Mouse (Mus musculus): ENCODE data around the gene Lsg1.

Lsg1 gene

DNA sequence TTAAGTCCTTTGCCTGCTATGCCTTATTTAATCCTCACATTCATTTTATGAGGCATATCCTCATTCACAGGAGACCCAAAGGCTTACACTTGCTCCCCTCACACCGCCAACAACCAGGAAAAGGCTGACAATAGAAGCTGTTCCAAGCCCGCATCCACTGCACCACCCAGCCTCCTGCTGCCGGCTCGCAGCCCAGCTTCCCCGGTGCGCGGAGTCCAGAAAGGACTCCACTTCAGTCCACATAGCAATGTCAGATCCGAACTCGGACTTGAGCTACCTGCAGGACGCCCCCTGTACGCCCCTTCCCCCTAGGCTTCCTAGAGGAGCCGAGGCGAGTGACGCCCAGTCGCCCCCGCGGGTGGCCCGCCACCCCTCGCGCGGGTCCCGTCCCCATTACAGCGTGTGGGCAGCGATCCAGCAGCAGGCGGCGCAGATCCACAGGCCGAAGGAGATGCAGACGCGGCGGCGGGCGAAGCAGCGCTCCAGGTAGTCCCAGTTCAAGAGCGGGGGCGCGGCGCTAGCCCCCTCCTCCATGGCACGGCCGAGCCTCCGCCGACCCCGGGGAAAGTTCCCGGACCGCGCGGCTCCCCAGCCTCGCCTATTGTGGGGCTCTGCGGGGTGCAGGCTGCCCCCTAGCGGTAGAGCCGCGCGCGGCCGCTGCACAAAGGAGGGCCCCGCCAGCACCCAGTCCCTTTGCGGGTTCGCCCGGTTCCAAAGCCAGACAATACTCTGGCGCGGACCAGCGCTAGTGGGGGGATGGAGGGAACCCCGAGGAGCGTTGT lies 37.2 kb downstream of the Lsg1 start:
- DNase-seq, result peak; percentile 83

DNA sequence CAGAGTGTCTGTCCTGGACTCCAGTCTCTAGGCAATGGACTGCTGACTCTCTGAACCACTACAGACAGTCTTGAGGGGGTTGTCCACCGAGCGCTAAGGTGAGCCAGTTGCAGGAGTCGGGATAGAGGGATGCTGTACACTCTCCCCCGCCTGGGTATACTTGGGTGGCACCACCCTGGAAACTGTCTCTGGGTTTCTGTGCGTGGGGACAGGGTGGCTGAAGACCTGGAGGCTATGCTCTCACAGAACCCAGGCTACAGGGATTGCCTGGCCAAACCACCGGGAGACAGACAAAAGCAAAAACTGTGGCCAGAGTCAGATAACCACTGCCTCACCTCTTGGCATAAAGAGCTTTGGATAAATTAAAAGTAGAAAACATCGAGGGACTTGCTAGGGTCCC lies 37.9 kb downstream of the Lsg1 start:
- DNase-seq, result no peak

DNA sequence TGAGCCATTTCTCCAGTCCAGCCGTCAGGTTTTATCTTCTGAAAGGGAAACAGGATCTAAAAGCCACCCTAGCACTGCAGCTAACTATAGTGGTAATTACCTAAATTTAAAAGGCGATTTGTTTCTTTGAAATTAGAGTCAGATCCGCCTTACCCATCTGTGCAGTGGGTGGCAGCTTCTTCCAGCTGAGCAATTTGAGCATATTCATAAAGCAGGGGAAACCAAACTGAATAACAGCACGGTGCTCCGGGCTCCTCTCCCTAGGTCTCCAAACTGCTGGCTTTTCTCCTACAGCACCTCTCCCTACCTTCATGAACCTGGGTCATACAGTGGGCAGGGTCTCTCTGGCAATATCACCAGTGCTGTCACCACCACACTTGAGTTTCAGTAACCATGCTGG lies 39.1 kb downstream of the Lsg1 start:
- DNase-seq, result peak; percentile 55

DNA sequence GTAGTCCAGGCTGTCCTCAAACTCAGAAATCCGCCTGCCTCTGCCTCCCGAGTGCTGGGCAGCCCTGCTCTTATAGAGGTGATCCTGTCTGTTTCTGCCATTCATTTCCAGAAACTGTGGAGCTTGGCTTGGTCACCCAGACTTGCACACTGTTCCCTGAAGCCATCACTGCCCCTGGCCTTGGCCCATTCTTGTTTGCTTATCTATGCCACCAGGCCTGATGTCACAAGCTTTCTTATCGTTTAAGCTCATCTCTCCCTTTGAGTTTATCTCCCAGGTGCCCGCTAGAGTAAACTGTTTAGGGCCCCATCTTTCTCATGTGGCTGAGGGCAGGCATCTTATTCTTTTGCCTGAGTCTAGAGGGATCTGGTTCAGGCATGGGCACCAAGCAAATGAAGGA lies 42.7 kb downstream of the Lsg1 start:
- no peak for DNase-seq

DNA sequence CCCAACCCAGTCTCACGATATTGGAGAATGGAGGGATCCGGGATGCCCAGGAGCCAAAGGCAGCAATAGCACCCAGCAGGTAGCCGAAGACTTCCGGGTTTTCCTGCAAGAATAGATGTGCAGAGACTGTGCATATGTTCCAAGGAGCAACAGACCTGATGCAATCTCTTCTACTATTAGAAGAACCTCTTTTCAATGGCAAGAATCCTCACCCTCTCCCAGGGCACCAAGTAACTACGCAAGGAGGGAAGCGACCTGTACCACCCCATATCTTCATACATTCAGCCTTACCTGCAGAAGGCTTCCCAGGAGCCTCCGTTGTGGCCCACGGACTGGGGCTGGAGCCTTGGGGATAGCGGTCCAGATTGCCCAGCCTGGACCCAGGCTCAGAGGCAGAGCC lies 44.0 kb downstream of the Lsg1 start:
- no peak for DNase-seq

DNA sequence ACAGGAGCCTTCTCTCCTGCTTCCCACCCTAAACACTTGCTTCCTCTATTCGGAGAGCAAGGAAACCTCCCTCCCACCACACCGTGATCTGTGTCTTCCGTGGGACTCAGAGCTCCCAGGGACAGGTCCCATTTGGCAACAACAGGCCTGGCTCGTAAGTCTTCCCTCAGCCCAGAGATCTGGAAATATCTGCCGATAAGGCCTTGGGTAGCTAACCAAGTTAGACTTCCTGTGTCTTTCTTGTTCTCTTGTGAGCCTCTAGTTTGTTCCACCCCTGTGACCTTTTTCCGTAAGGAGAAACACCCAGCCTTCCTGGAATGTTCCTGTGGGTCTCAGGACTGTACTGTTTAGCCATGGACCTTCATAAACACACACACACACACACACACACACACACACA lies 44.6 kb downstream of the Lsg1 start:
- DNase-seq, result no peak

DNA sequence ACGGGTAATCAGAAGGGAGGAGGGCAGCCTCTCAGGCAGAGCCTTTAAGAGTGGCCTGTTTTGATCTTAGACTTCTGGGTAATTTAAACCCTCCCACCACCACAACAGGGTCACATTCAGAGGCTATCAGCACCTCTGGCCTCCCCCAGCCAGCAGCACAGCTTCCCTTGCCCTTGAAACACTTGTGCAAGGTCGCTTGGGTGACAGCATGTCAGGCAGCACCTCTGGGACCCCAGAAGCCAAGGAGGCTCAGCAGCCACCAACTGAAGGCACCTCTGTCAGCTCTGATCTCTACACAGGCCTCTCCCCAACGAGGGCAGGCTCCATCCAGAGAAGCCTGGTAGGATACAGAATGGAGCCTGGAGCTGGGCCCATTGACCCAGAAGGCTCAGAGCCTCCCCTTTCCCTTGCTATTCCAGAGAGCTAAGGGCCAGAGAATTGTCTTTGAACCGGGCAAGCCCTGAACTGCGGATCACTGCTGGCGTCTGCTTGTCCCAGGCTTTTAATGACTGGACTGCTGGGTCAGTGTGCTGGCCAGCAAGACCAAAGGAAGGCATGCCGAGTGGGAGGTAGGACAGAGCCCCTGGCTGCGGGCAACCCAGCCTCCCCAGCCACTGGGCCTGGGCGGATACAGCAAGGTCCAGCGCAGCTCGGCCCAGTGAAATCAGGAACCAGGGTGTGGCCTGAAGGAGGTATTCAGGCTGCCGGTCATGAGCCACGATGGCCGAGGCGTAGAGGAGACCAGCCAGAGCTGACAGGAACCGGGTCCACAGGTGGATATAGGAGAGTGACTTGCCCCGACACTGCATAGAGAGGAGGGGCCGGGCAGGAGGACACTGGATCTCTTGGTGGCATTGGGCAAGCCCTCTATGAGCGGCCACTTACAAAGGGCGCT lies 47.0 kb downstream of the Lsg1 start:
- DNase-seq, result no peak

DNA sequence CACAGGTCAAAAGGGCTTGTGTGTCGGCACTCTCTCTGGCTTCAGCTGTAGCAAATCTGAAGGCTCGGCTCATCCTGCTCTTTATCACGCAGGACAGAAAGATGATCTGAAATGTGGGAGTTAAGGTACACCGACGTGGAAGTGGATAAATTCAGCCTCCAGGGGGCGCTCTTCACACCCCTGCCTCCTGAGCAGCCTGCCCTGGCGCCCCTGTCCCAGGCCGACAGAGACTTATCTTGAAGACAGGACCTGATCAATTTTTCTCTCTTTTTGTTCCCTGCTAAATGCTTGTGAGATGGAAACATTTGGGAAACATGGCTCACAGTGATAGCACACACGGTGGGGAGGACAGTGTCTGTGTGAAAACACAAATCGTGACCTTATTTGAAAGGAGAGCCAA lies 48.0 kb downstream of the Lsg1 start:
- no peak for DNase-seq

DNA sequence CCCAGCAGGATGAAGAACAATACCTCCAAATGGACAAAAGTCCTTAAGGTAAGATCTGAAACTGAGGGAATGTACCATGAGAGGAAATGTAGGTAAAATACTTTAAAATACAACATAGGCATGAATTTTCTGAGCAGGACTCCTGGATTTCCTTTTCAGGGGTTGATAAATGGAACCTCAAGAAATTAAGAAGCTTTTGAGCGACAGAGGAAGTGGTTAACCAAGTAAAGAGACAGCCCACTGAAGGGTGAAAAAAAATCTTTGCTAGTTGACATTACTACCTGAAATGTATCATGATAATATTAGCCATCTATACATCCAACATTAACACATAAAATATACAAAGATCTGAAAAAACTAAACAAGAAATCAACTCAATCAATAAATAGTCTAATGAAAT lies 52.3 kb downstream of the Lsg1 start:
- DNase-seq, result no peak

DNA sequence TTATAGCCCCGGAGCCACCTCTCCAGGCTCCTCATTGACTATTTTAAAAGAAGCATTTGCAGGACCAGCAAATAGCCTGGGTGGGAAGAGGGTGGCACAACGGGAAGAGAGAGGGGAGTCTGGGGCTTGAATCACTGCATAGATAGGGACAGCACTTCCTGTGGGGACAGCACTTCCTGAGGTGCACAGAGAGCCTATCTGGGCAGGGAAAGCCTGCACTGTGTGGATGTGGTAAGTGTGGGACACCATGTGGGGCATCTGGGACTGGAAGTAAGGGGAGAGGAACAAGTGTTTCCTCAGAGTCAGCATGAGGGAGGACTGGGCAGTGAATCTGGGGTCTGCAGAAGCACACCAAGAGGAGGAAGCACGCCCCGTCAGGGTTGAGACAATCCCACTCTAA lies 53.8 kb downstream of the Lsg1 start:
- no peak for DNase-seq

DNA sequence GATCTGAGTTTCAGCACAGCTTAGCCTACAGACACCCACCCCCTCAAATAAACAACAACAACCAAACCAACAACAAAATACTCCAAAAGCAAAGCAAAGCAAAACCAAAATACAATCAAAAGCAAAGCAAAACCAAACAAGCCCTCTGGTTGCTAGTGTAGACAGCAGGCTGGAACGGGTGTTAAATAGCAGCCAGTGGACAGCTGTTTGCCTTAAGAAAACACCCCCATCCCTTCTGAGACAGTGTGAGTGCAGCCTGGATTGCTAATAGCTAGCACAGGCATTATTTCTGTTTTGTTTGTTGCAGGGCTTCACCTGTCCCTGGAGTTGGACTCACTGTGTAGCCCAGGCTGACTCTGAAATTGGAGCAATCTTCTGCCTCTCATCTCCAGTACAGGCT lies 54.5 kb downstream of the Lsg1 start:
- DNase-seq, result no peak

DNA sequence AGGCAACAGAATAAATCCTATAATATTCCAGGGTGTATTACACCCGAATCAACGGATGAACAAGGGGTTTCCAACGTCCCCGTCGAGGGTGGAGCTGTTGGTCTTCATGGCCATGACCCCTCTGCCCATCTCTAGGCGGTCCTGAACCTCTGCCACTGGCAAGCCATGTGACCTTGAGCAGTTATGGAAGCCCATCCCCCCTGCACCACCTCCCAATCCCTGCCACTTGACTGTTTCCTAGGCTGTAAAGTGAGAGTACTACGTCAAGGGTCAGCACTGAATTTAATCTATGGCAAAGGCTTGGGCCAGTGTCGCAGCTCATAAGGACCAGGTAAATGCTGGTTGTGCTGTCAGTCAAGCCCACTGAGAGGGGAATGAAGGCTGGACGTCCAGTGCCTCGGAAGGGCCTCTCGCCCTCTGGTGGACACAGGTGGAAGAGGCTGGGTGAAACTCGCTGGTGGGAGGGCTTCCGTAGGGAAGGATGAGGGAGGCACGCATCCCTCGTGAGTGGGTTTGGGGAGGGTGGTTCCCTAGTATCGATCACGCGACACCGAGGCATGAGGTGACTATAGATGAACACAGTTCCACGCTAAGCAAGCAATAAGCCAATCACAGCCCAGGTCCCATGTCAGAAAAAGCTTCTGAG lies 55.5 kb downstream of the Lsg1 start:
- DNase-seq, result no peak

DNA sequence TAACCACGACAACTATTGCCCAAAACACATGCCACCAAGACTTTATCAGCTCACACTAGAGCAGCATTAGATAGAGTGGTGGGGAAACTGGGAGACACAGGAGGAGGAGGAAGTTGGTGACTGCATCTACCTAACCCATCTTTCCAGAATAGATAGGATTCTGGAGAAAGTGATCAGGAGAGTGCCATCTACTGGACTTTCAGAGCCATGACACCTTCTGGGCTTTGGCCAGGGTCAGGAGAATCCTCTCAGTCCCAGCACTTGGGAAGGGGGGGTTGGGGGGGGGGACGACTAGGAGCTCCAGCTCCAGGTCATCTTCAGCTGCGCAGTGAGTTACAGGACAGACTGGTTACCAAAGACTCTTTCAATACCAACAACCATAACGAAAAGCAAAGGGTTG lies 56.6 kb downstream of the Lsg1 start:
- DNase-seq, result no peak

DNA sequence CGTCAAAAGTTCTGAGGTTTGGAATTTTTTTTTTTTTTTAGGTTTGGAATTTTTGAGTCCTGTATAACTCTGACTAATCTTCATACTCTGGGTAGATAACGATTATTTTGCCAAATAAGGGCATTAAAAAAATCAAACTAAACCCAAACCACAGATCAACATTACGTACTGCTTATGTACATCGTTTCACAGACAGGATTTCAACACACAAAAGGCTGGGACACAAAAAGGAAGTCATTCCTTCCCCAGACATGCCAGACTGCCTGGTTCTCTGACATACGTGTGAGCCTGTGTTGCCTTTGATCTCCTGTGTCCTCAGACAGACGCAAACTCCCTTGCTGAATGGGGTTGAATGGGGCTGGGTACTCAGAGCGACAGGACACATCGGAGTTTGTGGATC lies 59.0 kb downstream of the Lsg1 start:
- no peak for DNase-seq

DNA sequence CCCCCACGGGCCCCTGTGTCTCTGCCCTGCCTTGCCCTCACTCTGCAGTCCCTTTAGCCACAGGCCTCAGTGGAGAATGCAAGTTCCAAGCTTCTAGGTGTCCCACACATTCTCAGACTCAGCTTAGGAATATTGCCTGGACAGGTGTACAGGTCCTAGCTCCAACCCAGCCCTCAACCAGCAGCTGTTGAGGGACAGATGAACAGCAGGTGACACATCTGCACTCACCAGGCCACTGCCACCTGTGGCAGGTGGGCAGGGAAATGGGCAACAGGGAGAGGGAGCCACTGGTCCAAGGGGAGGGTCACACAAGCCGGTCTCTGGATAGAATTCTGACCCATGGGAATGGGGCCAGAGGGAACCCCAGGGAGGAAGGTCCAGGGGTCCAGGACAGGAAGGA lies 59.5 kb downstream of the Lsg1 start:
- DNase-seq, result no peak

DNA sequence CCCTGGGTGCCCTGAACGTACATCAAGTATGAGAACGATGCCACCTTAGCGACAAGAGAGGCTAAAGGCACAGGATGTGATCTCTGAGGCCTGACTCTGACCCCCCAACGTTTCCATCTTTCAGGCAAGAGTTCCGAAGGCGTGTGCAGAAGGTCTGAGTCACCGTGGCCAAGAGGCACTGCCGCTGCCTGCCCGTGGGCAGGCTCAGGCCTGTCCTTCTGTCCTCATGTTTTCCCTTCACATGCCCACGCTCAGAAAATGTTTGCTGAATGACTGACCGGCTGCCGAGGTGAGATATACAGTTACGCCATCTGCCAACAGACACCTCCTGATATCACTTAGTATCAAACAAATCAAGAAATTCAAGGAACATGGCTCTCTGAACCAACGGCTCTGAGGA lies 61.6 kb downstream of the Lsg1 start:
- DNase-seq, result peak; percentile 57

DNA sequence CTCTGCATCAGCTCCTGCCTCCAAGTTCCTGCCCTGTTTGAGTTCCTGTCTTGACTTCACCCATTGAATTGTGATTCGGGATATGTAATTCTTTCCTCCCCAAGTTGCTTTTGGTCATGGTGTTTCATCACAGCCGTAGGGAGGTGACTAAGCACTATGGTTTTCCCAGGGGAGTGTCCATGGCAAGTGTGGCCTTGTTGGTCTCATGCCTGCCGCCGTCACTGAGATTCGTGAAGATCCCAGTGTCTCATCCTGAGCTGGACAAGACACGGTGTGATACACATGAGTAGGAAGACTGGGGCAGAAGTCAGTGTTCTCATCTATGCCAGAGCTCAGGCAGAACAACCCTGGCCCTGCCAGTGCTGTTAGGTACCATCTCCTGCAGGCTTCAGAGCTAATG lies 62.9 kb downstream of the Lsg1 start:
- no peak for DNase-seq

DNA sequence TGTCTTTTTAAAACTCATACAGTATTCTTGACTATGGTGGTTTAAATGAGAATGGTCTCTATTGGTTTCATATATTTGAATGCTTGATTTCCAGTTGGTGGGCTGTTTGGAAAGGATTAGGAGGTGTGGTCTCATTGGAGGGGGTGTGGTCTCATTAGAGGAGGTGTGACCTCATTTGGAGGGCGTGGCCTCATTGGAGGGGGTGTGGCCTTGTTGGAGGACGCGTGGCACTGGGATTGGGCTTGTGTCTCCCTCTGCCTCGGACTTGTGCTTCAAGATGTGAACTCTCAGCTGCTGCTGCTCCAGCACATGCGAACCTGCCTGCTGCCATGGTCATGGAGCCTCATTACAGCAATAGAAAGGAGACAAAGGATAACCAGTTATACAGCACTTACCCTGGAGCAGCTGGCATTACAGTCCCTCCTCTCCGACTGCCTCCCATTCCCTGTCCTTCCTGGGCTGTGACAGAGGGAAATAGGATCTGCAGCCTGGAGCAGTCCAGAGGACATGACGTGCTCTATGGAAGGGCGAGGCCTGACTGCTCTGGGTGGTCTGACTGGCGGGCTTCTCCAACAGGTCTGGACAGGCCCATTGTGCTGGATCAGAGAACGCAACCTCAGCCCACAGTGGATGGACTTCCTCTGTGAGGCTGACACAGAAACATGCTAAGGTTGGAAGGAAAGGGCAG lies 65.0 kb downstream of the Lsg1 start:
- no peak for DNase-seq

DNA sequence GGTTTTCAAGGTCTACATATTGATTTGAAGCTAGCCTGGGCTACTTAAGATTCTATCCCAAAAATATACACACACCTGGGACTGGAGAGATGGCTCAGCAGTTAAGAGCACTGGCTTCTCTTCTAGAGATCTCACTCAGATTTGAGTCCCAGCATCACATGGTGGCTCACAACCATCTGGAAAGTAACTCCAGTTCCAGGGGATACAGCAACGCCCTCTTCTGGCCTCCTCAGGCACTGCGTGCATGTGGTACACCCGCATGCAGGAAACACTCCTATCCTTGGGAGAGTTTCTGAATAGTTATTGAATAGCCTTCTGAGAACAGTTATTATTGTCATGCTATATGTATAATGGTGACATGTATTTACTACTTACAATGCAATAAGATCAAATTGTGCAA lies 66.2 kb downstream of the Lsg1 start:
- no peak for DNase-seq

DNA sequence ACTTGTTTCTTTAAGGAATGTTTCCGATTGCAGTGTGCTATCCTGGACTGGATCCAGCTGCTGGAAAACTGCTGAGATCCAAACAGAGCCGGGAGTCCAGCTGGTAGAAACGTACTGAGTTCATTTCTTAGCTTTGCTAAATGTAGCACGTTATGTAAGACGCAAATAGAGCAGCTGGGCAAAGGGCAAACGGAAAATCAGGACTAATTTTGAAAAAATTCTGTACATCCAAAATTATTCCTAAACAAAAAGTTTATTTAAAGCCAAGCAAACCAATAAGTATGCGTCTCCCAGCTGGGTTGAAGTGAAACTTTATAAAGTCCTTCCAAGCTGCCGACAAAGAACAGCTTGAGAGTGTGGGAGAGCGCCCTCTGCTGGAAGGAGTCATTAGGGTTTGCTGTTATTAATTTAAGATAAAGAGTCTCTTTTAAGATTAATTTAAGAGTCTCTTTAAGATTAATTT lies 67.0 kb downstream of the Lsg1 start:
- DNase-seq, result peak; percentile 66

DNA sequence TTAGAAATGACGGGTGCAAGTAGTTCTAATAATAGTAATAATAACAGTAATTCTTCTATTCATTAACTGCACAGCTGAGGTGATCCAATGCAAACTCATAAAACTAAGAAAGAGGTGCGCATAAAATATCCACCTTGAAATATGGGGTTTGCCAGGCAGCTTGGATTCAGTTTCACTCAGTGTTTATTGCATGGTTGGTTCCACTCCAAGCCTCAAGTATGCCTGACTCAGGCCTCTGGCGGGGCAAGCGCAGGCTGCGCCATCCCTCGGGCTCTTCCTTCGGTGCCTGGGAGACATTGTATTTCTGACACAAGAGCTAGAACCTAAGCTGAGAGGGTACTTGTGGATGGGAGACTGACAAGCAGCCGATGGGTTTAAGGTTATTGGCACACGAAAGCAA lies 68.8 kb downstream of the Lsg1 start:
- DNase-seq, result no peak

DNA sequence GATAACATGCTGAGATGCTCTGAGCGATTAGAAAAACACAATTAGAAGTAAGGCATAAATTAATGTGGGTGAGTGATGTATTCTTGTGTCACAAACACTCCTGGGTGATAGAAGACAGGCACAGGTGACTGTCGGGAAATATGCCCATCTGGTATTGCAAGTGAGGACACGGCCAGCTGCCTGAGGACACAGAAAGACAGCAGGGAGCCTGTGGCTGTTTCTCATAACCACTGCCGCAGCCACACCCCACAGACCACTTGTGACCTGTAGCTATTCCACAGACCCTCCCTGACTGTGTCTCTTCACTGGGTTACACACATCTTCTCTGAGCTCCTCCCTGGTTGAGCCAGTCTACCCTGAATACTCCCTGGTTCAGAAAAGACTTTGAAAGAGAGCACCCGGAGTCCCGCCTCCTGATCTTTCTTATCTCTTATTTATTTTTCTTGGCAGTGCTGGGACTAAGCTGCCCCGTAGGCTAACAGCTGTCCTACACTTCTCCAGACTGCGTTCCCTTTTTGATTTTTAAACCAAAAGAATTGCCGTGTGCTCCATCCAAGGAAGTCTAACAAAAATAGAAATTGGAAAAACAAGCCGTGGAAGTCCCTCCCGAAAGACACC lies 69.6 kb downstream of the Lsg1 start:
- DNase-seq, result no peak

DNA sequence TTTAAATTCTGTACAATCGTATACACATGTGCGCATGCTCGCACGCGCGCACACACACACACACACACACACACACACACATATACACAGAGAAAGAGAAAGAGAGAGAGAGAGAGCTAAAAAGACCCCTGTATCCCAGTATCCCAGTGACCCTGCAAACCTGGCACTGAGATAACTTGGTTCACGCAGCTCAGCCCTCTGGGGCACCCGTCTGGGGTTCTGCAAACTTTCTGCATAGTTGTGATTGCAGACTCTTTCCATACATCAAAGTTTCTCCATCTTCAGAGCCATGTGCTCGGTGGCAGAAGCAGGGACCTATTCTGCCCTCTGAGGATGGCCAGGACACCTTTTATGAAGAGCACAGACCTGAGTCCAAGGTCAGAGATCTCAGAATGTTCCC lies 70.4 kb downstream of the Lsg1 start:
- no peak for DNase-seq
